Comparison of ENCODE assay signal across 8 mouse cellular contexts in the genomic region with DNA sequence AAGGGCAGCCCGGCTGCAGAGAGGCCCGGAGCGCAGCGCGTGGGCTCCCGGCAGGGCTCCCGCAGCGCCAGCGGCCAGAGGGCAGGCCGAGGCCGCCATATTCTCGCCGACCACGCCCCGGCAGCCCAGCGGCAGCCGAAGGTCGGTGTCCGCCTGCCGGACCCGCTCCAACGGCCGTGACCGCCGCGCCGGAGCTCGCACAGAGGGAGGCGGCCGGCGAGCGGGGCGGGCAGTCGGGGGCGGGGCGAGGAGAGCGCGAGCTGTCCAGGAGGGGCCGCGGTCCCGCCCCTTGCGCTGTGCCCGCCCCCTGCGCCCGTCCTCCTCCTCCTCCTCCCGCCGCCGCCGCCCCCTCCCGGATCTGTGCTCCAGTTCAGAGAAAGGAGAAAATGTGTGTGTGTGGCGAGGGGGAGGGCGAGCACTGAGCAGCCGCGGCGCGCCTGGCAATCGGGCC. TPM values are rescaled to one million over a fixed set of nuclear protein-coding genes. Genes with fewer than 3 reads are reported as not detected.
DNase-seq lines count a peak whose midpoint lies in the region; ATAC-seq and TF ChIP-seq lines count a peak whose summit lies in the region.

No protein-coding gene starts in this region.

- WGBS in cerebellum, adult 2 months = under 1% methylated on average over 53 of the region's 57 CpGs
- under 1% methylated on average over 36 of the region's 57 CpGs for WGBS in lung, postnatal 0 days

- H3K27ac ChIP-seq in ES-E14 (ENCODE audit: insufficient read depth, low read depth, low read length, poor library complexity, severe bottlenecking) = peak overlapping the region; percentile 72; the same call in 1 of the 2 replicates
- H3K27ac ChIP-seq in cerebellum, adult 2 months (ENCODE audit: insufficient read depth, low read length) = peak overlapping the region; percentile 90
- H3K27ac ChIP-seq in lung, postnatal 0 days (ENCODE audit: low read length) = peak overlapping the region; percentile 97

- peak; percentile 71 for DNase-seq in ES-E14 (ENCODE audit: low read depth, low spot score)
- peak; percentile 89 to 91 for DNase-seq in cerebellum, adult 2 months
- peak; percentile 75 for DNase-seq in forelimb bud, embryonic 11.5 days (ENCODE audit: low read depth, low spot score)
- DNase-seq in layer of hippocampus, postnatal 10 days (ENCODE audit: low spot score in 2 of 2) = peak; percentile 85 to 93
- peak; percentile 97 for DNase-seq in lung, postnatal 0 days (ENCODE audit: low spot score)
- peak; percentile 81 for DNase-seq in ovary, postnatal 14 days (ENCODE audit: low spot score)
- DNase-seq in thymus, postnatal 10 days (ENCODE audit: low spot score in 2 of 2) = peak; percentile 64 to 79

- H3K4me2 ChIP-seq in lung, postnatal 0 days (replicated peaks; ENCODE audit: low read depth, low read length) = peak overlapping the region; percentile 83

- 0 out of 2 replicates have a peak, but pooled peaks have one; percentile 5 for TF ChIP-seq EP300 in lung, postnatal 0 days (IDR thresholded peaks at IDR 0.05)

- peak overlapping the region; percentile 88 for H3K9ac ChIP-seq in ES-E14 (ENCODE audit: insufficient read depth, low read depth, low read length, poor library complexity, severe bottlenecking)
- H3K9ac ChIP-seq in lung, postnatal 0 days (replicated peaks; ENCODE audit: low read depth) = peak overlapping the region; percentile 96

- H3K4me1 ChIP-seq in ES-E14 (ENCODE audit: control insufficient read depth in 2 of 2, insufficient read depth in 2 of 2, low read length in 2 of 2, poor library complexity in 1 of 2) = peaks cover 2 to 6% of the 10 kb centered on the region in 2 experiments; a peak in 2 of 4 replicates
- H3K4me1 ChIP-seq in cerebellum, adult 2 months (ENCODE audit: control insufficient read depth, insufficient read depth, low read length) = peaks cover 13% of the 10 kb centered on the region
- peaks cover 29% of the 10 kb centered on the region; the same call in 1 of the 2 replicates for H3K4me1 ChIP-seq in lung, postnatal 0 days (ENCODE audit: insufficient read depth, low read depth, low read length)

- peak; percentile 68 to 73 for ATAC-seq in hematopoietic stem cell, adult 5-6 weeks (replicated peaks in 1 of 2; ENCODE audit: insufficient read depth in 1 of 2, low FRiP score in 2 of 2, low TSS enrichment in 1 of 2, low read depth in 1 of 2, poor library complexity in 2 of 2, severe bottlenecking in 2 of 2)
- ATAC-seq in lung, postnatal 0 days = peak; percentile 92

- H3K4me3 ChIP-seq in ES-E14 (ENCODE audit: insufficient read depth in 1 of 2, low read depth in 1 of 2, low read length in 2 of 2, poor library complexity in 1 of 2, severe bottlenecking in 1 of 2) = peak overlapping the region; percentile 94 to 96
- peak overlapping the region; percentile 98 for H3K4me3 ChIP-seq in cerebellum, adult 2 months (replicated peaks; ENCODE audit: insufficient read depth, low read depth, low read length)
- peak overlapping the region; percentile 95 for H3K4me3 ChIP-seq in lung, postnatal 0 days (ENCODE audit: low read depth, low read length)

- TF ChIP-seq CTCF in cerebellum, adult 2 months (IDR thresholded peaks at IDR 0.05; ENCODE audit: borderline replicate concordance, insufficient read depth, low read depth, low read length) = no peak
- peak; percentile 18; the same call in 1 of the 2 replicates for TF ChIP-seq CTCF in lung, postnatal 0 days (IDR thresholded peaks at IDR 0.05)

- peak; percentile 44 for TF ChIP-seq POLR2A in cerebellum, adult 2 months (IDR thresholded peaks at IDR 0.05; ENCODE audit: borderline replicate concordance, insufficient read depth, low read length)

- no peaks in the 10 kb centered on the region for H3K9me3 ChIP-seq in ES-E14 (ENCODE audit: control insufficient read depth, insufficient read depth, low read depth, low read length)
- no peaks in the 10 kb centered on the region for H3K9me3 ChIP-seq in lung, postnatal 0 days (ENCODE audit: low read length)

- H3K36me3 ChIP-seq in ES-E14 (ENCODE audit: control insufficient read depth, insufficient read depth, low read length, poor library complexity, severe bottlenecking) = no peaks in the 10 kb centered on the region
- no peaks in the 10 kb centered on the region for H3K36me3 ChIP-seq in lung, postnatal 0 days (ENCODE audit: insufficient read depth, low read length)

- in situ Hi-C loops in ES-E14 (cut with MboI; ENCODE audit: low sequenced_read_pairs in 2 of 2, unreplicated experiment in 2 of 2) = no loop called here

- H3K27me3 ChIP-seq in cerebellum, adult 2 months (ENCODE audit: control insufficient read depth, insufficient read depth, low read length) = no peaks in the 10 kb centered on the region
- H3K27me3 ChIP-seq in lung, postnatal 0 days (replicated peaks; ENCODE audit: insufficient read depth, low read length) = no peaks in the 10 kb centered on the region

TF ChIP-seq in ES-E14, 5 proteins besides CTCF, POLR2A, EP300 and RAD21:
- TF ChIP-seq HCFC1 (IDR thresholded peaks at IDR 0.05; ENCODE audit: borderline replicate concordance, insufficient read depth, low read length) = no peak
- no peak for TF ChIP-seq ZNF384 (IDR thresholded peaks at IDR 0.05; ENCODE audit: low read depth, low read length)
- TF ChIP-seq CHD2 (IDR thresholded peaks at IDR 0.05; ENCODE audit: low read depth, low read length) = no peak
- no peak for TF ChIP-seq MAFK (IDR thresholded peaks at IDR 0.05; ENCODE audit: insufficient read depth, low read depth, low read length)
- no peak for TF ChIP-seq ZC3H11A (IDR thresholded peaks at IDR 0.05; ENCODE audit: borderline replicate concordance, low read depth, low read length)
TF ChIP-seq in ES-E14: peak in this region for 0.

RNA-seq across cellular contexts. Expression of a gene that starts 0.3 kb away (rescaled TPM):
- total RNA-seq in ES-E14 (2012; rRNA removed) = 17.8 and 18.1 TPM in 2 replicates
- 56.2 and 57.2 TPM in 2 replicates for polyA plus RNA-seq in cerebellum, adult 2 months (2012; rRNA removed)
- total RNA-seq in hematopoietic stem cell, adult 5-6 weeks (2017) = 21.0 and 29.8 TPM in 2 replicates
- 100 to 1,000 TPM; 196 to 220 TPM for total RNA-seq in layer of hippocampus, postnatal 10 days (2021)
- 27.6 and 30.2 TPM in 2 replicates for polyA plus RNA-seq in lung, postnatal 0 days (2015; fragmentation: Nextera tagmentation; extraction: Ambion mirVana)

Comparison
In these comparisons a context has a peak if more than half of its experiments do, and no peak if none do; other contexts are left out.
1. Peak in every context shown above with its lines: DNase-seq, ATAC-seq, H3K4me3 ChIP-seq and H3K27ac ChIP-seq.